Mouse (Mus musculus) adrenal gland, adult 10 weeks (tissue): ENCODE measurements around the gene Zfp473. TPM values are rescaled to one million over a fixed set of nuclear protein-coding genes. Genes with fewer than 3 reads are reported as not detected.

Source experiments
- polyA plus RNA-seq: library from polyadenylated mRNA; stranded (reverse); fragments of 350-450 nt; fragmentation: Illumina TruSeq; extraction: RNeasy Lipid Tissue Mini Kit (QIAGEN cat#74804); gene quantifications from one replicate; pipeline ENCODE4 v1.2.3, GENCODE M21; 2014; ENCODE audit warnings: low read depth, low replicate concordance

The Zfp473 gene
- 0.52 TPM for polyA plus RNA-seq

GRCm38 (mm10) chr7:44750950-44751349 lies at the start of gene Zfp473:
TSS of gene Zfp473 (minus strand) at chr7:44751050.

GRCm38 (mm10) chr7:44748101-44749044 lies 2.5 kb downstream of the Zfp473 start, which contains the start of gene Vrk3:
TSS of gene Vrk3 (plus strand) at chr7:44748413.

GRCm38 (mm10) chr7:44708574-44708973 lies 42.3 kb downstream of the Zfp473 start, which contains the start of gene Izumo2:
TSS of gene Izumo2 (plus strand) at chr7:44708742.

Other genes with a start within 250 kb of the Zfp473 start
- gene Mybpc2, start 226.4 kb downstream of the Zfp473 start, polyA plus RNA-seq = 1.4 TPM
- gene Spib, start 219.0 kb downstream of the Zfp473 start, polyA plus RNA-seq = not detected
- not detected for gene Pold1, start 202.2 kb downstream of the Zfp473 start, polyA plus RNA-seq
- gene Nr1h2, start 197.1 kb downstream of the Zfp473 start, polyA plus RNA-seq = 3.0 TPM
- gene Napsa, start 178.7 kb downstream of the Zfp473 start, polyA plus RNA-seq = not detected
- 1.1 TPM for gene Kcnc3, start 160.4 kb downstream of the Zfp473 start, polyA plus RNA-seq
- not detected for gene Myh14, start 80.2 kb downstream of the Zfp473 start, polyA plus RNA-seq
- not detected for gene Izumo2, start 42.3 kb downstream of the Zfp473 start, polyA plus RNA-seq
- gene Vrk3, start 2.6 kb downstream of the Zfp473 start, polyA plus RNA-seq = 10.4 TPM
- 4.8 TPM for gene Nup62, start 65.0 kb upstream of the Zfp473 start, polyA plus RNA-seq
- not detected for gene Il4i1, start 65.3 kb upstream of the Zfp473 start, polyA plus RNA-seq
- 7.3 TPM for gene Atf5, start 65.6 kb upstream of the Zfp473 start, polyA plus RNA-seq
- gene Akt1s1, start 97.9 kb upstream of the Zfp473 start, polyA plus RNA-seq = 3.8 TPM
- gene Tbc1d17, start 98.0 kb upstream of the Zfp473 start, polyA plus RNA-seq = 1.2 TPM
- 1.7 TPM for gene Pnkp, start 106.1 kb upstream of the Zfp473 start, polyA plus RNA-seq
- not detected for gene Ptov1, start 118.7 kb upstream of the Zfp473 start, polyA plus RNA-seq
- gene Med25, start 141.7 kb upstream of the Zfp473 start, polyA plus RNA-seq = 4.0 TPM
- 6.5 TPM for gene Fuz, start 145.0 kb upstream of the Zfp473 start, polyA plus RNA-seq
- gene Ap2a1, start 178.4 kb upstream of the Zfp473 start, polyA plus RNA-seq = 23.6 TPM
- not detected for gene Tsks, start 192.2 kb upstream of the Zfp473 start, polyA plus RNA-seq
- gene Cpt1c, start 223.8 kb upstream of the Zfp473 start, polyA plus RNA-seq = 0.70 TPM
- gene Prmt1, start 235.5 kb upstream of the Zfp473 start, polyA plus RNA-seq = 9.0 TPM
- gene Irf3, start 246.6 kb upstream of the Zfp473 start, polyA plus RNA-seq = 24.6 TPM
- gene Bcl2l12, start 247.7 kb upstream of the Zfp473 start, polyA plus RNA-seq = not detected